Mouse (Mus musculus) midbrain, postnatal 0 days (tissue): ENCODE data around the gene Ddx39b. TPM values are rescaled to one million over a fixed set of nuclear protein-coding genes. Genes with fewer than 3 reads are reported as not detected.

ENCODE experiments used
- ATAC-seq: fragments of 200-750 bp; cut with Nextera tagmentation; 2 replicates; pipeline ENCODE4 v1.8.0; 2017; ENCODE audit warnings: moderate number of reproducible peaks, mild to moderate bottlenecking, moderate TSS enrichment, moderate library complexity; ENCODE audit not compliant: low FRiP score
- DNase-seq: peaks from one replicate; pipeline ENCODE4 v3.0.0-alpha.2; 2015; ENCODE audit warnings: low spot score
- H3K27ac ChIP-seq: fragments of 300-500 bp; sonication (generic); 2 replicates; pipeline ENCODE4 v1.5.1; 2014; ENCODE audit warnings: low read depth, mild to moderate bottlenecking, low read length, mixed read lengths
- H3K27me3 ChIP-seq: fragments of 300-500 bp; sonication (generic); 2 replicates; pipeline ENCODE4 v1.6.1; 2014; ENCODE audit warnings: low read length, control low read depth, mixed read lengths; ENCODE audit not compliant: insufficient read depth
- H3K36me3 ChIP-seq: fragments of 300-500 bp; sonication (generic); 2 replicates; pipeline ENCODE4 v1.6.1; 2014; ENCODE audit warnings: low read length, control low read depth, mixed read lengths; ENCODE audit not compliant: insufficient read depth
- H3K4me1 ChIP-seq: fragments of 300-500 bp; sonication (generic); 2 replicates; pipeline ENCODE4 v1.6.1; 2014; ENCODE audit warnings: mild to moderate bottlenecking, control low read depth, antibody characterized with exemption, low read length, mixed read lengths; ENCODE audit not compliant: insufficient read depth
- H3K4me2 ChIP-seq: fragments of 300-500 bp; sonication (generic); 2 replicates; pipeline ENCODE4 v1.6.1; 2014; ENCODE audit warnings: low read depth, mild to moderate bottlenecking, low read length, mixed read lengths; ENCODE audit not compliant: poor library complexity, severe bottlenecking
- H3K4me3 ChIP-seq: fragments of 300-500 bp; sonication (generic); 2 replicates; pipeline ENCODE4 v1.5.1; 2014; ENCODE audit warnings: low read depth, mild to moderate bottlenecking, low read length, moderate library complexity
- H3K9ac ChIP-seq: fragments of 300-500 bp; sonication (generic); replicated peaks from 2 replicates; pipeline ENCODE4 v1.6.1; 2014; ENCODE audit warnings: mild to moderate bottlenecking, low read length, moderate library complexity, mixed read lengths; ENCODE audit not compliant: poor library complexity, severe bottlenecking
- H3K9me3 ChIP-seq: fragments of 300-500 bp; sonication (generic); 2 replicates; pipeline ENCODE4 v1.6.1; 2016; ENCODE audit warnings: low read length, control low read depth
- CTCF ChIP-seq: IDR thresholded peaks from 2 replicates; pipeline ENCODE4 v1.5.1; 2016; ENCODE audit warnings: antibody characterized with exemption, mild to moderate bottlenecking
- WGBS: fragments of 180-500 bp; shearing (Covaris S2); extraction: QIAGEN DNeasy Blood & Tissue Kit; methylation state at CpG from one replicate; pipeline ENCODE4 v1.1.7; 2014; 5-methylcytosine and 5-hydroxymethylcytosine counted together
- polyA plus RNA-seq: library from polyadenylated mRNA; unstranded; fragments of >200 nt; fragmentation: Nextera tagmentation; extraction: Ambion mirVana; gene quantifications from 2 replicates; pipeline ENCODE4 v1.2.1, GENCODE M21; 2015
- total RNA-seq: library from RNA; depleted of rRNA; stranded (reverse); fragments of >200 nt; gene quantifications from 2 replicates; pipeline ENCODE4 v1.2.3, GENCODE M21; 2014

Ddx39b gene
- total and polyA plus RNA-seq, 2 experiments from 2014 or later, result 261 to 329 TPM

- Histone ChIP-seq H3K27ac (no peak overlapping the region), H3K4me3 (no peak overlapping the region), H3K27me3 (no peaks in the 10 kb centered on the region), H3K9ac (no peak overlapping the region), H3K4me1 (peaks cover 11% of the 10 kb centered on the region; the same call in 1 of the 2 replicates), H3K36me3 (peaks cover 77% of the 10 kb centered on the region), H3K9me3 (no peaks in the 10 kb centered on the region), H3K4me2 (no peak overlapping the region)
- ATAC-seq (no peak), DNase-seq (no peak)
- 93% methylated on average over 7 of the region's 7 CpGs for WGBS
- TF ChIP-seq CTCF, result no peak
Measured at GRCm38 (mm10) chr17:35247144-35247543, 5.6 kb downstream of the Ddx39b start.

- no peak for TF ChIP-seq CTCF
- no peaks in the 10 kb centered on the region for H3K9me3 ChIP-seq
- H3K36me3 ChIP-seq, result peaks cover 90% of the 10 kb centered on the region
- H3K4me2 ChIP-seq, result no peak overlapping the region
- no peak for DNase-seq
- H3K4me1 ChIP-seq, result peaks cover 5% of the 10 kb centered on the region; the same call in 1 of the 2 replicates
- no peak overlapping the region for H3K27ac ChIP-seq
- H3K9ac ChIP-seq, result no peak overlapping the region
- ATAC-seq, result no peak
- WGBS, result 88% methylated on average over 14 of the region's 14 CpGs
- no peaks in the 10 kb centered on the region for H3K27me3 ChIP-seq
- H3K4me3 ChIP-seq, result no peak overlapping the region
Measured at GRCm38 (mm10) chr17:35248986-35249385, 7.4 kb downstream of the Ddx39b start.

- TF ChIP-seq CTCF, result no peak
- no peak overlapping the region for H3K4me3 ChIP-seq
- H3K4me1 ChIP-seq, result no peaks in the 10 kb centered on the region
- no peak overlapping the region for H3K4me2 ChIP-seq
- H3K9me3 ChIP-seq, result no peaks in the 10 kb centered on the region
- no peaks in the 10 kb centered on the region for H3K27me3 ChIP-seq
- 78% methylated on average over 19 of the region's 19 CpGs for WGBS
- DNase-seq (no peak), ATAC-seq (no peak)
- no peak overlapping the region for H3K9ac ChIP-seq
- H3K36me3 ChIP-seq, result peaks cover 88% of the 10 kb centered on the region
- H3K27ac ChIP-seq, result no peak overlapping the region
Measured at GRCm38 (mm10) chr17:35249451-35250197, 8.1 kb downstream of the Ddx39b start.

- Histone ChIP-seq H3K36me3 (peaks cover 79% of the 10 kb centered on the region), H3K9me3 (no peaks in the 10 kb centered on the region), H3K27ac (no peak overlapping the region), H3K9ac (no peak overlapping the region), H3K27me3 (no peaks in the 10 kb centered on the region), H3K4me1 (no peaks in the 10 kb centered on the region), H3K4me2 (no peak overlapping the region), H3K4me3 (no peak overlapping the region)
- DNase-seq, result no peak
- no peak for ATAC-seq
- TF ChIP-seq CTCF, result no peak
- 95% methylated on average over 3 of the region's 3 CpGs for WGBS
Measured at GRCm38 (mm10) chr17:35250348-35251120, 9.0 kb downstream of the Ddx39b start.

DNA sequence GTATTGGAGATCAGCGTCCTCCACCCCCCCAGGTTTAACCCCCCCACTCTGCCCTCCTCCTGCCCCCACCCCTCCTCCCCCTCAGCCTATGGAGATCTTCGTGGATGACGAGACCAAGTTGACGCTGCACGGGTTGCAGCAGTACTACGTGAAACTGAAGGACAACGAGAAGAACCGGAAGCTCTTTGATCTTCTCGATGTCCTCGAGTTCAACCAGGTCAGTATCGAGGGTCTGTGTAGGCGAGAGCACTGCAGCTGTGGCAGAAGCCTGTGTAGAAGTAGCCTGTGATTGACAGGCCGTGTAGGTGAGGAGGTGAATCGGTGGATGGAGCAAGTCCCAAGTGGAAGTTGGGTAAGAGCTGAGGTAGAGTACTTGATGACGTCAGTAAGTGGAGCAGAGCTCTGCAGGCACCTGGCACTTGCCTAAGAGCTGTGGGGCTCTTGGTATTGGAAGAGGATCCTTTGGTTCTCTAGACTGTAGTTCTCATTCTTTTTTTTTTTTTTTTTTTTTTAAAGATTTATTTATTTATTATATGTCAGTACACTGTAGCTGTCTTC lies 9.7 kb downstream of the Ddx39b start:
- Histone ChIP-seq H3K4me1 (no peaks in the 10 kb centered on the region), H3K4me2 (no peak overlapping the region), H3K27ac (no peak overlapping the region), H3K27me3 (no peaks in the 10 kb centered on the region), H3K9me3 (no peaks in the 10 kb centered on the region), H3K9ac (no peak overlapping the region), H3K4me3 (no peak overlapping the region), H3K36me3 (peaks cover 74% of the 10 kb centered on the region)
- 82% methylated on average over 15 of the region's 15 CpGs for WGBS
- no peak for DNase-seq
- no peak for ATAC-seq
- no peak for TF ChIP-seq CTCF

GRCm38 (mm10) chr17:35251981-35252380 lies 10.4 kb downstream of the Ddx39b start:
- no peak overlapping the region for H3K4me3 ChIP-seq
- ATAC-seq (no peak), DNase-seq (no peak)
- H3K4me2 ChIP-seq, result no peak overlapping the region
- no peaks in the 10 kb centered on the region for H3K27me3 ChIP-seq
- H3K9ac ChIP-seq, result no peak overlapping the region
- WGBS, result 77% methylated on average over 5 of the region's 5 CpGs
- no peak overlapping the region for H3K27ac ChIP-seq
- H3K36me3 ChIP-seq, result peaks cover 66% of the 10 kb centered on the region
- H3K4me1 ChIP-seq, result no peaks in the 10 kb centered on the region
- no peaks in the 10 kb centered on the region for H3K9me3 ChIP-seq
- TF ChIP-seq CTCF, result no peak
